Mouse (Mus musculus): ENCODE measurements around the gene Anxa3.

Gene Anxa3

DNA sequence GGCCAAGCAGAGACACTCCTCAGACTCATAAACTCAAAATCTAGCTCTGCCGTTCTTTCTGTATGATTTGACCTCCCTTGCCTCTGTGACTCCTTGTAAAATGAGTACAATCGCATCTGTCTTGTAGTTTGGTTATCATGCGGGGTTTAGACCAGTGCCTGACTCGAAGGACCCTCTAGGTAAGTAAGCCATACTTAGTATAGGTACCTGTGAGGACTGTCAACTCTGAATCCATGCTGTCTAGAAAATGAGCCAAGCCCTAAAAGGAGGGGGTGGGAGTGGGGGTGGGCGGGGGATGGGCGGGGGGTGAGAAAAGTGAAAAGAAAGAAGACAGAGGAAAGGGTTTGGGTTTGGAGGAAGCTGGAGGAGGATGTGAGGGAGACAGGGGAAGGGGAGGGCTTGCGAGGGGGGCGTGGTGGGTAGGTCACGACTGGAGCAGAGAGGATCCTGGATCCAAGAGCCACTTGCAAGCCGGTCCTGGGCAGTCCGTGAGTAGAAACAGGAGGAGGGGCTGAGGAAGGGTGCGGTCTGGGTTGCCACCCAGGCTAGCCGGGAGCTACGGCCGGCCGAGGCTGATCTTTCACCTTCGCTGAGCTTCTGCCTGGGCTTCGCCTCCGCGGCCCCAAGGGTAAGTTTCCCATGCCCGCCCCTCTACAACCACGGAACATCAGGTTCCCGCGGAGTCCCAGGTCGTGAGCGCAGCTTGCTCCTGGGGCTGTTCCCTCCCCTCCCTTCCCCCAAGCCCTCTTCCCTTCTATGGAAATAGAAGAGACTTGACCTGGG lies at the start of gene Anxa3:
Anxa3 (plus strand) TSS at position 404 of the 783 bp plus-strand sequence.
- peak; percentile 46 for DNase-seq (ENCODE audit: low spot score)

DNA sequence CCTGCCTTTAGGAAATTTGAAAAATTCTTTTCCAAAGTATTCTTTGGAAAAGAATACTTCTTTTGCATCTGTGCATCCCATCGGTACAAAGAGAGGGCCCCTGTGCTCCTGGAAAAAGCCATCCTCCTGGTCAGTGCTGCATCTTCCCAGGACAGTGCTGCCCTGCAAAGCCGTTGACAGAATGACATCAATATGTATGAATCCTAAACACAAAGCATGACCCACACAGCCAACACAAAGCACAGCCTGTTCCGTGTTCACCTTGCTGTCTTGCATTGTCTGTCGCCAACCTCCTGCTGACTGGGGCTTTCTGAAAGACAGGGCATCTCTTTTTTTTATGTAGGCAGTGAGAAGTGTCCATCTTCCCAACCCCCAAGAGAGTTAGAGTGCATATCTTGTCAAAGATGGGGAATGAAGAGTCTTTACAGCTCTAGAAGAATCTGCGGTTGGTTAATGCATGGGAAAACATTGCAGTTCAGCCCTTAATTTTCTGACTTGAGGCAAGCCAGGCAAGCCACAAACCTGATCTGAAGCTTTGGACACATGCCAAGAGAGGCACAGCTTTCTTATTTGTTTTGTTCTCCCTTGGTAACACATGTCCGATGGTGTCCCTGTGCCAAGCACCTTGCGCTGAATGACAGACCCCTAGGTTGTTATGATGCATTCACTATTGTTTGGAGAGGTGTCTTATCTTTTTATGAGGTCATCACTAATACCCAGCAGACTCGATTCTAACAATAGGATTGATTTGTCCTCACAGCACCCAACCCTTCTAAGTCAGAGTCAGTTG lies 45.7 kb upstream of the Anxa3 start:
- no peak for DNase-seq (ENCODE audit: low spot score)

DNA sequence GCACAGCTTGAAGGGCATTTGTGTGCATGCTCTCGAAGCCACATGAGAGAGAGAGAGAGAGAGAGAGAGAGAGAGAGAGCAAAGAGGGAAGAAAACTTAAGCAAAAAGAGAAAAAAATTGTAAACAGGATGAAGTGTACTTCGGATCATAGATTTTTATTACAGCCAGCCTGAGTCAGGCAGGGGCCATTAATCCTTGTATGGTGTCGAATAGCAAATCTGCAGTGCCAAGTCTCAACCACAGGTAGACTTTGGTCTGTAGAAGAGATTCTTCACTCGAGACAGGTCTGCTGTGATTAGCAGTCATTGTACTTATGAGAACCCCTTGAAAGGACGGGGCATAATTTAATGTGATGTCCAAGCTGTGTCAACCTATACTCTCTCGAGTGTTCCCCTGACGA lies 35.5 kb upstream of the Anxa3 start:
- DNase-seq (ENCODE audit: low spot score): no peak

DNA sequence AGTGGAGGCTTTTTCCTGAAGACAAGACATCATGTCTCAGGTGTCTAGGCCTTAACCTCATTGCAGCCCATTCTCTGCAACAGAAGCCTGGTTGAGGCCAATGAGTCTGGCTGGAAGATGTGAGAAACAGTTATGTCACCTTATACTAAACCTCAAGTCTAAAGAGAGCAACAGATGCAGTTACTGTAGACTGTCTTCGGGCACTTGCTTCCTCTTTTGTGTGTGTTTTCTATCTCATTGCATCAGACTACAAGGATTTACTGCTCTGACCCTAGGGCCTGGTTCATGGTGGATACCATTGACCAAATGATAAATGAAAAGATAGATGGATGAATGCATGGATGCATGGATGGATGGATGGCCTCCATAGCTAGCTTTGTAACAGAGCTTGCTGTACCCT lies 31.1 kb upstream of the Anxa3 start:
- no peak for DNase-seq (ENCODE audit: low spot score)

DNA sequence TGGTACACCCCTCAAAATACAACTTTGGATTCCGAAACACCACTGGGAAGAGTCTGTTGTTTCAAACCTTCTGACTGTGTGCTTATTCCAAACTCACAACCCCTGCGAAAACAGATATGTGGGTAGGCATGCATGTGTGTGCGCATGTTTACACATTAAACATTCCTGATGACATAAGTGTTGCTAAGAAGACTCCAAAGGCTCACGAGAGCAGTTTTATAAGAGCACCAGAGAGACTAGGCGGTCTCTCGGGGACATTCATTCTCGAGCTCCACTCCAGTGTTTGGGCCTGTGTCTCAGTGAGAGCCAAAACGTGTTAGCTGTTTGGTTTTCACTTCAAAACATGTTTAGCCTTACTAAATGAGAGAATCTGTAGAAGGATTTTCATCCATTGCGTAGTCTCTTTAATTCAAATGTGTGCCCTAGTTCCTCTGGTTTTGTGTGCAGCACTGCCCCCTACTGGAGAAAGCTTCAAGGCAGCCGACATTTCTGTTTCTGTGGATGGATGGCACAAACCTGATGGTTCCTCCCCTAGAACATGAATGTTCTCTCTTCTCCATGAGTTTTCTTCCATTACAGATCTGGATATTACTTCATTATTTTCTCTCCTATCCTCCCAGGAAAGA lies 24.2 kb upstream of the Anxa3 start:
- peak; percentile 86 for DNase-seq (ENCODE audit: low spot score)

DNA sequence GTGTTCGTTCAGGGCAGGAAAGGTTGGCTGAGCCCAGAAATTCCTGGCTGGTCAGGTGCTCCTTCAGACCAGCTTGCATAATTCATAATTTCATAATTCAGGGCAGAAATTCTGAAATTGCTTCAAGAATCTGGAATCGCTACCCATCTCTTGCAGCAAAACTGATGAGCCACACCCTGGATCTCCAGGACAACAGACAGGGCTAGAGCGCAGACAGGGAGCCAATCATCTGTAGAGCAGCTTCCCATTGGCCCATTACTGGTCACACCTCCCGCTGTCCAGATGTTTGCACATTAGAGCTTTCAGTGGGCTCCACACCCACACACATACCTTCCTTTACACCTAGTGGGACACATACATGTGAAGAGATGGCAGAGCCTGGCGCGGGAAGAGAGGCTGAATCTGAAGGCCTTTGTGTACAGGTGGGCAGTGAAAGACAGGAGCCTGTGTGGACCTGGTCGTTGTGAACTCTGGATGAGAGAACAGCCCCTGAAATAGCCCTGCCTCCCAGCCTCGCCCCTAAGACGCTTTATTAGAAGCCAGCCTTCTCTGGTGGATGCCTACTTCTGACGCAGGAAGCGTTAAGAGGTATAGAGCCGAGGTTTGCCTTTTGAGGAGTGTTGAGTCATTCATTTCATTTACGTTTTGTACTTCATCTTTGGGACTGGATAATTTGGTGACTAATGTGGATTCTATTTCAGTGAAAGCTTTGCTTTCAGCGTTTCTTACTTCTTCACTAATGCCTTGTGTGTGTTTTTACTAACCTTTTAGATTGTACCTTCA lies 9.4 kb upstream of the Anxa3 start:
- DNase-seq (ENCODE audit: low spot score): no peak

DNA sequence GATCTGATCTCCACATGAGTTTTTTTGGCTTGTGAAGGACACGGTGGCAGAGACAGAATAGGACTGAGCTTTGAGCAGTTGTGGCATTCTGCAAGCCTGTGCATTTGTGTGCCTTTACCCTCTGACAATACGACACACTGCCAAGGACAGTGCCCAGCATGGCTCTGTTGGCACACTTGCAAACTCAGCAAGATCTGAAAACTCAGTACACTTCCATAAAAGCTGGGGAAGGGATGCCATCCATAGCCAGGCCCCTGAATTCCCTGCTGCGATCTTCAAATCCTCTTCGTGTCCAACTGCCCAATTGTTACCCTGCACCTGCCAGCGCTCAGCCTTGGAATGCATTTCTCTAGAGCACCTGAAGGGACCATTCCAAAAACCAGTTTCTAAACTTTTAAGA lies 8.0 kb upstream of the Anxa3 start:
- DNase-seq (ENCODE audit: low spot score): no peak

DNA sequence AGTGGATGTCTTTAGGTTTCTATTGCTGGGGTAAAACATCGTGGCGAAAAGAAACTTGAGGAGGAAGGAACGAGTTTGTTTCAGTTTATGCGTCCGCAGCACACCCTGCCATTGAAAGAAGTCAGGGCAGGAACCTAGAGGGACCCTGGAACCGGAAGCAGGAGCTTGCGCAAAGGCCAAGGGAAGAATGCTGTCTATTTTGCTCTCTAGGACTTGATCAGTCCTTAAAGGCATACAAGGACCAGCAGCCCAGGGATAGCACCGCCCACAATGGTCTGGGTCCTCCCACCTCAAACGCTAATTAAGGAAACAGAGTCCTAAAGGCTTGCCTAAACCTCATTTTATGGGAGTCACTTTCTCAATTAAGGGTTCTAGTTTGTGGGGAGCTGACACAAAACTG lies 717 bp upstream of the Anxa3 start:
- no peak for DNase-seq (ENCODE audit: low spot score)

DNA sequence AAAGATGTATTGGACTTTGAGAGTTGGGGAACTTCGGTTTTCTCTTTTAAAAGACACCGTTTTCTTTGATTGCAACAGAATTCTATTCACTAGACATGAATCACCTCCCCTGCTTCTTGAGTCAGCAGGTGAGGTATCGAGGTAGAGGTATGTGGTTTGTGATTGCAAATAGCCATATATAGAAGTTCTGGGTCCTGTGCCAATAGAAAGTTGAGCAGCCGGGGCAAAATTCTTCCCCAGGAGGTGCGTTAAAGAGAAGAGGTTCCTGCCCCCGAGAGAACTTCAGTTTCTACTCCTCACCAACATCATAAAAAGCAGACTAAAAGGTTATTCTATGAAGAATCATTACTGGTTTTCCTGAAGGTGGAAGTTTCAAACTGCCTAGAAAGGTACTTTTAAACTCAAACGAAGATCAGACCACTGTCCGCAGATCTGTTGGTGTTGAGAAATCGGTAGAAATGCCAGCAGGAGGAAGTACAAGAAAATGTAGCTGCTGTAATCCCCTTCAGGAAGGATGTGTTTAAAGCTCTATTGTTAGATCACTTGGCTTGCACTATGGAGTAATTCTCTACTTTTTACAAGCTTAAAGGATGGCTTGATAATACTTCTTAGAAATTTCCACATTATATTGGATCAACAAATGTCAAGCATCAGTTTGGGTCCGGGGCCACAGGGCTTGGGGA lies 955 bp downstream of the Anxa3 start:
- no peak for DNase-seq (ENCODE audit: low spot score)

DNA sequence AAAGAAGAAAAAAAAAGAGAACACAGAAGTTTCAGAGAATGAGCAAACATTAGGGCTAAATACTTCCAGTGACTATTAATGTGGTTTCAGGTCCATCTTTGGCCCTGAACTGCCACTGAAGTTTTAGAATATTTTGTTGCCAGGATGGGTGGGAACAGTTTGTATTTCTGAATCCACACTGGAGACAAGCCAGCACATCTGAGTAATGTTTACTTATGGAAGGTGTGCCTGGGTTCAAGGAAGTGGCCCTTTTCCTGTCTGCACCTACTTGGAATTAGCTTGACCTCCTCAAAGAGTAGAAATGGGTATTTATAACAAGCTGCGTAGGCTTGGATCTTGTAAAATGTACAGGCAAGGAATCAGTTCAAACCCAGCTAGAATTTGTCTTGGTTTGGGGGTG lies 2.6 kb downstream of the Anxa3 start:
- DNase-seq (ENCODE audit: low spot score): no peak

DNA sequence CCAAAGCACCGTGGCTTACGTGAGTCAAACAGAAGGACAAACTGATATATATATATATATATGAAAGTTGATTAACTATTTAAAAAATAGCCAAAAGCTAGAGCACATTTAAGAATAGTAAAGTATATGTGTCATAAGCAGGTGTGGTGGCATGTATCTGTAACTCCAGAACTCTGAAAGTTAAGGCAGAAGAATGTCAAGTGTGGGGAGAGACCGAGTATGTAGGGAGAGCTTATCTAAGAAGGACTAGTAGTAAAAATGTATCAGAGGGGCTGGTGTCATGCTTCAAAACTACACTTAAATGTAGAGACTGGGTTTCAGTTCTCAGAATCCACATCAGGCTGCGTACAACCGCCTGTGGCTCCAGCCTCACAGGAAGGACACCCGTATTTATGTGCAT lies 4.3 kb downstream of the Anxa3 start:
- no peak for DNase-seq (ENCODE audit: low spot score)

DNA sequence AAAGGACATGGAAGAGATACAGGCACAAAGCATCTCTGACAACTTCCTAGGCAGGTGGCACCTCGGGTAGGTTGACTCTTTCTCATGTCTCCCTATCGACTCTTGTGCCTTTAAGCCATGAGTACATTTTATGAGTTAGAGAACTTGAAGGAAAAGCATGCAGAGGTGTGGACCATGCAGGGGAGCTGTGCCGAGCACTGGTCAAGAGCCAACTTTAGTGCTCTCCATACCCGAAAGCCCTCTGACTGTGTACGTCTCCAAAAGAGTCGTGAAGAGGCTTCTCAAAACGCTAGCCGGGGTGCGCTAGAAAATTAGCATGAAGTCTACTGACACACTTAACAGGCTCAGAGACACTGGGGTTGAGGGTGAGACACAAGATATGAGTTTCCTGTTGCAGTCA lies 6.0 kb downstream of the Anxa3 start:
- DNase-seq (ENCODE audit: low spot score): no peak

DNA sequence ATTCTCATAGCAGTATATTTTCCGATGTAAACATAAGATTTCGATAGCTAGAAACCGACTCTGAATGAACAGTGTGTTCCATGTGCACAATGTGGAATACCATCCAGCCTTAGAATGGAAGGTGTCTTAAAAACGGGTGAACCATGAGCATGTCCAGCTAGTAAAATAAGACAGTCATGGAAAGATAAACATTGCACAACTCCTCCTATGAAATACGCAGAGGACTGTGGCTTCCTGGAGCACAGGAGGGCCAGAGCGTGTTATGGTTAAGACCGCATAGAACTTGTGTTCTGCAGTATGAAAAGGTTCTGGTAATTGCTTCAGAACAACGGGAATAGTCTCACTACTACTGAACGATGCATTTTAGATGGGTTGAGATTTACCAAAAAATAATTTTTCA lies 6.8 kb downstream of the Anxa3 start:
- DNase-seq (ENCODE audit: low spot score): no peak

DNA sequence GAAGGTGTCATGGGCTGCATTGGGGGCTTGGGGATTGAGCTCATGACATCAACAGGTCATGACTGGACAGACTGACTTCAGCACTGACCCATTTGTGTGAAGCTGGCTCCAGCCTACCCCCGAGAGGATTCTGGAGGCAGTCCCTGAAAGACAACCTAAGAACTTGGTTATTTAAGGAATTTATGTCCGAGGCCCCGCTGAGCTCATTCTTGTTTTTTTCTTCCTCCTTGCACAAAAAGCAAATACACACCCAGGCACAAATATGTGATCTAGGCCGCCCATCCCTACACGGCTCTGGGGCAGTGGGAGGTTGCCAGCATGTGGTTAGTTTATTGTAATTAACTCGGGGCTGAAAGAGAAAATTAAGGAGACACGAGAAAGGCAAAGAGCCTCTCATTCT lies 9.0 kb downstream of the Anxa3 start:
- no peak for DNase-seq (ENCODE audit: low spot score)

DNA sequence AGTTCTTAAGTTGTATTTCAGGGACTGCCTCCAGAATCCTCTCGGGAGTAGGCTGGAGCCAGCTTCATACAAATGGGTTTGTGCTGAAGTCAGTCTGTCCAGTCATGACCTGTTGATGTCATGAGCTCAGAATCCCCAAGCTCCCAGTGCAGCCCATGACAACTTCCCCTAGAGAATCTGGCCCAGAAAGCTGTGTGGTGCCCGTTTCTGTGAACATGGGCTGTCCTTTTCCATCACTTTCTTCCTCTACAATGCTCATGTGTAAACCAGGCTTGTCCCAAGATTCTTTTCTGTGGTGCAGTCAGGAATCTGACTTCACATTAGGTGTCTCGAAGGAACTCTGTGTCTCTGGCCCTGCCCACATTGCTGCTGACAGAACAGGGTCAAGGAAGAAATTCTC lies 10.0 kb downstream of the Anxa3 start:
- no peak for DNase-seq (ENCODE audit: low spot score)

DNA sequence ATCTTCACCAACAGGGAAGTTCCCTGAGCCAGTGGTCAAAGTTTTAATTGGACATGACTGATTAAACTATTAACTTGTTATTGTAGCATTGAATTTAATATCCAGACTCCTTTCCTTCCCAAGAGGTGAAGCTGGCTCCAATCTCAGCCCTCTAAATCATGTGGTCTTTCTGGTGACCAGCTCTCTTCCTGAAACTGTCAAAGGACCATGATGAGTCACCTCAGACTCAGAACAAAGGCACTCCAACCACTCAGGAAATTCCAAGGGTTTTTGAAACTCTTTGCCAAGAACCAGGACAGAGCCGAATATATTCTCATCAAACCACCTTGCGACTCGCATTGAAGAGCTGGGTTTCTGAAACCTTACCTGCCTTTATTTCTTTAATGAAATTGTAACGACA lies 11.2 kb downstream of the Anxa3 start:
- DNase-seq (ENCODE audit: low spot score): no peak

DNA sequence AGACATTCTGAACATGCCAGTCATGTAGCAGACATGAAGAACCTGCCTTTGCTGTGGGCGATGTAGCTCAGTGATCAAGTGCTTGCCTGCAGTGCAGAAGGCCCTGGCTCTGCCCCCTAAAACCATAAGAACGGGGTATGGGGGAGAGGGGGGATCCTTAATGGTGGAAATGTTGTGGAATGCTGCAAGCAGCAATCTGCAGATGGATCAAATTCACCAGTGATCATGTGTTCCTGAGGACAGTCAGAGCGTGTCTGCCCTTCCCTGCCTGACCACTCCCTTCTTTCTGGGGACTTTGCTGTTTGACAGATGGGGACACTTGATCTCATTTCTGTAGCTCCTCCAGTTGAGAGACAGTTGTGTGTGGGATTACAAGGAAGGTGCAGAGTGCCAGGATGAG lies 11.7 kb downstream of the Anxa3 start:
- DNase-seq (ENCODE audit: low spot score): no peak

DNA sequence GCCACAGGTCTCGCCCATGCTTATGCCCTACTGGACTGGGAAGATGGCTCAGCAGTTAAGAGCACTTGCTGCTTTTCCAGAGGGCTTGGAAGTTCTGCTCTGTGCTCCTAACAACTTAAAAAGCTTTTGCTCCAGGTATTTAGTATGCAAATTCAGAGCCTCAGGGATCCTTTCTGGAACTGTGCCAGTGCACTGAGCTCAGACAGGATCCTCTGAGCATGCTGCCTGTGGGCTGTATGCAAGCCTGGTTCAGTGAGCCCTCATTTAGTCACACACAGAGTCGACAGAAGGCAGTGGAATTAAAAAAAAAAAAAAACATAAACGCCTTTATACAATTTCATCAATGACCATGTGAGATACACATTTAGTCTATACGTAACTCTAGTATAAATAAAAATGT lies 17.5 kb downstream of the Anxa3 start:
- no peak for DNase-seq (ENCODE audit: low spot score)

DNA sequence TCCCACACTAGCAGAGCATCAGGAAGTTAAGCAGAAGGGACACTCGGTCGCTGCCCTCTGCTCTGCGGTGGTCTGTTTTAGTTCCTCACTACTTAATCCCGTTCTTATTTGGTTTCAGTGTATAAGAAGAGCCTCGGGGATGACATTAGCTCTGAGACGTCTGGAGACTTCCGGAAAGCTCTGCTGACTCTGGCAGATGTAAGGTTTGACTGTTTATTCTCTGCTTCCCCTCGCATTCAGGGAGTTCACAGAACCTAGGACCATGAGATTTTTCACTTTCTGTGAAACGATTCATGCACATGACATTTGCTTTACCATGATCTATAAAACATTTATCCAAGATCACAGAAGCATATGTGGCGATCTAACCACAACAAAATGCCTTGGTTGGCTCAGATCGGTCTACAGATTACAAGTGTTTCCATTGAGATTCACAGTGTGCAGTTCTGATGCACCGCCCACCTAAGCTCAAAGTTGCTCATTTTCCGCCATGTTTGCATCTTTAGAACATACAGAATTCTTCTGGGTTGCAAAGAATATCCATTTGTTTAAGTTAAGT lies 31.7 kb downstream of the Anxa3 start:
- no peak for DNase-seq (ENCODE audit: low spot score)

DNA sequence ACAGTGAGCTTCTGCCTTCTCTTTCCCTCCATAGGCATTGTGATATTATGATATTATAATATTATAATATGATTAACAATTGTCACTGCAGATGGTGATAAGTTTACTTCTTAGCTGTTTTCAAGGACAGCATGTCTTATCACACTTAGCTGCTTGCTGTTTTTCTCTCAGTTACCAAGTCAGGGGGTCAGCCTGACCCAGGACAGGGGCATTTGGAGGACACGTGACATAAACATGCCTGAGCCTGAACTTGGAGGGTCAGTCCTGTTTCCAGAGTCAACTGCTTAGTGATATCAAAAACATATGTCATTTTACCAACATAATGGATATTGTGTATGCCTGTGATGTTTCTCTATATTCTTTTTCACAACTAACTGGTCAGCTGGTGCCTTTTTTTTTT lies 34.0 kb downstream of the Anxa3 start:
- no peak for DNase-seq (ENCODE audit: low spot score)

DNA sequence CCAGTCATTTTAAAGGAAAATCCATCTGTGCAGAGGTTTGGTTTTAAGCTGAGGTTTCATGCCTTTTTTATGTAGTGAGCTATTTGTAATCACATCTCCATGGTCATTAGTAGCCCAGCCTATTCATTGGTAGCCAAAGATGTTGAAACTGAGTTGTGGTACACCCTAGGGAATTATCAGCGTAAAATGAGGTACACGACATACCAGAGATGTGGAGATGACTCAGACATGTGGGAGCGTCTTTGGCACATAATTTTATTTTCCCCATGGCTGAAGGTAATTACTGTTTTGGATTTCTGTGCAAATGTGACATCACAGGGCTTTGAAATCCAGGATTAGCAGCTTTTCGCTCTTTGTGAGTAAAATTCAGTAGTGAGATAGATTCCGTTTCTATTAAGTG lies 41.2 kb downstream of the Anxa3 start:
- no peak for DNase-seq (ENCODE audit: low spot score)

DNA sequence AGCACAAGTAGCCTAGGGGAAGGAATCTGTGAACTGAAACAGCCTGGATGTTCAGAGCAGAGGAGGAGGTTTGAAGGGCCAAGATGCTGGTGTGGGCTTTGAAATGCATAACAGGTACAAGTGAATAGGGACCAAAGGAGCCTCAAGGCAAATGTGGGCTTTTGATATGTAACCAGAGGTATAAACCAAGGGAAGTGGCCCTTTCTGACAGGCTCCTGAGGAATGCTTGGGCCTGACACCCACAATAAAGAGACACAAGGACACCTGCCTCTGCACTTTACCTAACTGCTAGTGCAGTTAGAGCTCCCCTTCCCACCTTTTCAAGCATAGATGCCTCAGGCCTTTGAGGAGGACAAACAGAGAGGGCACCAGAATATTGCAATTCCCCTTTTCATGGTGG lies 54.8 kb downstream of the Anxa3 start:
- no peak for DNase-seq (ENCODE audit: low spot score)

Measured in retina, embryonic 14.5 days (tissue).